Mouse (Mus musculus) brain, embryonic 14.5 days (tissue): ENCODE results near the gene Snf8.

Experiments used
- CTCF ChIP-seq: fragments of 200-500 bp; IDR thresholded peaks from 2 replicates; pipeline ENCODE4 v1.5.1; 2012; ENCODE audit warnings: inconsistent platforms, mild to moderate bottlenecking, moderate library complexity, borderline replicate concordance; ENCODE audit not compliant: insufficient read depth, insufficient read length; ENCODE audit errors: extremely low read depth
- POLR2A ChIP-seq: fragments of 200-500 bp; IDR thresholded peaks from 2 replicates; pipeline ENCODE4 v1.6.1; 2012; ENCODE audit warnings: mild to moderate bottlenecking, inconsistent platforms, borderline replicate concordance; ENCODE audit not compliant: poor library complexity, insufficient read depth, insufficient read length, severe bottlenecking; ENCODE audit errors: extremely low read depth

GRCm38 (mm10) chr11:96030571-96030970, 4.1 kb upstream of the Snf8 start:
- TF ChIP-seq CTCF = no peak
- no peak for TF ChIP-seq POLR2A
